In genomic region chr10:60106531-60107186, GRCm38 (mm10) we compare ENCODE assay signal across 8 mouse cellular contexts. TPM values are rescaled to one million over a fixed set of nuclear protein-coding genes. Genes with fewer than 3 reads are reported as not detected.
DNase-seq lines count a peak whose midpoint lies in the region; ATAC-seq and TF ChIP-seq lines count a peak whose summit lies in the region.

No protein-coding gene starts in this region.

- H3K4me3 ChIP-seq in heart, embryonic 11.5 days (ENCODE audit: low read depth, low read length): peak overlapping the region; percentile 56
- peak overlapping the region; percentile 51 for H3K4me3 ChIP-seq in kidney, postnatal 0 days (replicated peaks; ENCODE audit: low read depth, low read length)
- H3K4me3 ChIP-seq in lung, postnatal 0 days (ENCODE audit: low read depth, low read length): peak overlapping the region; percentile 56

- peak overlapping the region; percentile 54 for H3K9ac ChIP-seq in heart, embryonic 11.5 days (ENCODE audit: low read depth, low read length)
- peak overlapping the region; percentile 63 for H3K9ac ChIP-seq in kidney, postnatal 0 days (ENCODE audit: low read depth, low read length)
- H3K9ac ChIP-seq in lung, postnatal 0 days (replicated peaks; ENCODE audit: low read depth): peak overlapping the region; percentile 56

- peak; percentile 38; the same call in 1 of the 2 replicates for TF ChIP-seq CTCF in kidney, postnatal 0 days (IDR thresholded peaks at IDR 0.05; ENCODE audit: low read depth)
- TF ChIP-seq CTCF in lung, postnatal 0 days (IDR thresholded peaks at IDR 0.05): peak; percentile 50

- WGBS in heart, embryonic 11.5 days (ENCODE audit: insufficient replicate concordance): under 1% methylated on average over 57 of the region's 57 CpGs
- WGBS in kidney, postnatal 0 days: under 1% methylated on average over 57 of the region's 57 CpGs
- 1% methylated on average over 46 of the region's 57 CpGs for WGBS in lung, postnatal 0 days

- H3K27me3 ChIP-seq in heart, embryonic 11.5 days (ENCODE audit: control insufficient read depth, insufficient read depth, low read length): peaks cover 80% of the 10 kb centered on the region
- peaks cover 3% of the 10 kb centered on the region; the same call in 1 of the 2 replicates for H3K27me3 ChIP-seq in kidney, postnatal 0 days (ENCODE audit: insufficient read depth, low read length)
- H3K27me3 ChIP-seq in lung, postnatal 0 days (replicated peaks; ENCODE audit: insufficient read depth, low read length): peaks cover 18% of the 10 kb centered on the region

- H3K4me1 ChIP-seq in heart, embryonic 11.5 days (ENCODE audit: control insufficient read depth, insufficient read depth, low read length): peaks cover 12% of the 10 kb centered on the region
- peaks cover 8% of the 10 kb centered on the region; the same call in 1 of the 2 replicates for H3K4me1 ChIP-seq in kidney, postnatal 0 days (replicated peaks; ENCODE audit: insufficient read depth, low read length)
- H3K4me1 ChIP-seq in lung, postnatal 0 days (ENCODE audit: insufficient read depth, low read depth, low read length): no peaks in the 10 kb centered on the region

- peak; percentile 46 to 78 for DNase-seq in adrenal gland, adult (ENCODE audit: inconsistent age in 2 of 2, low spot score in 1 of 2)
- no peak for DNase-seq in adrenal gland, adult 8-10 months
- peak; percentile 65 for DNase-seq in ZHBTc4 (ENCODE audit: low read depth, low spot score)
- DNase-seq in embryo, embryonic 9.5 days (ENCODE audit: extremely low spot score): peak; percentile 66
- DNase-seq in kidney, postnatal 0 days (ENCODE audit: low spot score): peak; percentile 57
- DNase-seq in lung, postnatal 0 days (ENCODE audit: low spot score): peak; percentile 41
- DNase-seq in retina, embryonic 14.5 days (ENCODE audit: low spot score): peak; percentile 75

- H3K36me3 ChIP-seq in heart, embryonic 11.5 days (ENCODE audit: control insufficient read depth, insufficient read depth, low read length): no peaks in the 10 kb centered on the region
- no peaks in the 10 kb centered on the region for H3K36me3 ChIP-seq in kidney, postnatal 0 days (ENCODE audit: insufficient read depth, low read length)
- no peaks in the 10 kb centered on the region for H3K36me3 ChIP-seq in lung, postnatal 0 days (ENCODE audit: insufficient read depth, low read length)

- peak; percentile 31; the same call in 1 of the 2 replicates for ATAC-seq in heart, embryonic 11.5 days (replicated peaks; ENCODE audit: insufficient number of reproducible peaks, low FRiP score, low TSS enrichment)
- ATAC-seq in kidney, postnatal 0 days (replicated peaks; ENCODE audit: low FRiP score, low read depth): peak; percentile 62
- ATAC-seq in lung, postnatal 0 days: peak; percentile 64

- no peaks in the 10 kb centered on the region for H3K9me3 ChIP-seq in heart, embryonic 11.5 days (replicated peaks; ENCODE audit: control insufficient read depth, low read length)
- no peaks in the 10 kb centered on the region for H3K9me3 ChIP-seq in kidney, postnatal 0 days (replicated peaks; ENCODE audit: low read length)
- no peaks in the 10 kb centered on the region for H3K9me3 ChIP-seq in lung, postnatal 0 days (ENCODE audit: low read length)

- TF ChIP-seq EP300 in lung, postnatal 0 days (IDR thresholded peaks at IDR 0.05): no peak

- no peak overlapping the region for H3K27ac ChIP-seq in heart, embryonic 11.5 days (ENCODE audit: low read depth, low read length)
- peak overlapping the region; percentile 72 for H3K27ac ChIP-seq in kidney, postnatal 0 days
- peak overlapping the region; percentile 74 for H3K27ac ChIP-seq in lung, postnatal 0 days (ENCODE audit: low read length)

- peak overlapping the region; percentile 97 for H3K4me2 ChIP-seq in heart, embryonic 11.5 days
- H3K4me2 ChIP-seq in kidney, postnatal 0 days (ENCODE audit: low read length): peak overlapping the region; percentile 99
- peak overlapping the region; percentile 77 for H3K4me2 ChIP-seq in lung, postnatal 0 days (replicated peaks; ENCODE audit: low read depth, low read length)

RNA-seq across cellular contexts. Expression of gene Spock2, which starts 0.6 kb away (rescaled TPM):
- total RNA-seq in adrenal gland, adult 8-10 months (2022): 10 to 100 TPM; 55.0 to 86.5 (median 65.1) TPM
- 1.2 and 1.3 TPM in 2 replicates for polyA plus RNA-seq in heart, embryonic 11.5 days (2014; fragmentation: Nextera tagmentation; extraction: Ambion mirVana)
- polyA plus RNA-seq in kidney, postnatal 0 days (2015; fragmentation: Nextera tagmentation; extraction: Ambion mirVana): 22.0 and 24.2 TPM in 2 replicates
- polyA plus RNA-seq in lung, postnatal 0 days (2015; fragmentation: Nextera tagmentation; extraction: Ambion mirVana): 42.8 and 45.6 TPM in 2 replicates

Comparison
In these comparisons a context has a peak if more than half of its experiments do, and no peak if none do; other contexts are left out.
1. RNA of gene Spock2, which starts 0.6 kb away (polyA plus RNA-seq): 42.8 to 45.6 TPM in lung, postnatal 0 days and 22.0 to 24.2 TPM in kidney, postnatal 0 days; 1.2 to 1.3 TPM in heart, embryonic 11.5 days; every median in the first group is over 10 times any median in the second.
2. Peak in every context shown above with its lines, with median percentiles within 50 percentile points of each other: ATAC-seq, H3K4me2 ChIP-seq, H3K4me3 ChIP-seq and H3K9ac ChIP-seq.